Mouse (Mus musculus) cortical plate, adult 2 months (tissue): ENCODE results near the gene Cgrrf1.

ENCODE experiments used
- CTCF ChIP-seq: fragments of 200-500 bp; IDR thresholded peaks from 2 replicates; pipeline ENCODE4 v1.5.1; 2011; ENCODE audit warnings: mild to moderate bottlenecking, control low read depth, low read length; ENCODE audit not compliant: insufficient read depth; ENCODE audit errors: extremely low read depth
- POLR2A ChIP-seq: fragments of 200-500 bp; IDR thresholded peaks from 2 replicates; pipeline ENCODE4 v1.6.1; 2011; ENCODE audit warnings: mild to moderate bottlenecking, low read length, control low read depth; ENCODE audit not compliant: insufficient read depth; ENCODE audit errors: extremely low read depth

DNA sequence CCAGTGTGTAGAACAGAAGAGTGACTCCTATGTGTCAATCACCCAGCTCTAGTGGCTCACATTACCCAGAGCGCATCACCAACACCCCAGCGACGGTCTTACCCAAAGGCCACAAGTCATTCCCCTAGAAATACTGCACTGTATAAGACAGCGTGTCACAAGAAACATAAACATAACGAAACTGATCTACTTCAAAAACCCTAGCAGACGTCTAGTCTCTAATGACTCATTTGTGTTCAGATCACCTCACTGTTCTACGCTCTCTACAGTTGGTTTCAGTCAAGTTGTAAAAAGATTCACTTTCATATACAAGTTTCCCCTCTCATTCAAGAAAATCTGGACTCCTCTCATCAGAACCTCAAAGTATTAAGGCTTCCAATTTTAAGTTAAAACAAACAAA, 13.2 kb upstream of the Cgrrf1 start:
- TF ChIP-seq CTCF, result no peak
- no peak for TF ChIP-seq POLR2A
